Mouse (Mus musculus): ENCODE measurements around the gene Bmp3. TPM values are rescaled to one million over a fixed set of nuclear protein-coding genes. Genes with fewer than 3 reads are reported as not detected.

Bmp3 gene
- polyA plus RNA-seq, 1 experiment = 1.2 TPM

DNA sequence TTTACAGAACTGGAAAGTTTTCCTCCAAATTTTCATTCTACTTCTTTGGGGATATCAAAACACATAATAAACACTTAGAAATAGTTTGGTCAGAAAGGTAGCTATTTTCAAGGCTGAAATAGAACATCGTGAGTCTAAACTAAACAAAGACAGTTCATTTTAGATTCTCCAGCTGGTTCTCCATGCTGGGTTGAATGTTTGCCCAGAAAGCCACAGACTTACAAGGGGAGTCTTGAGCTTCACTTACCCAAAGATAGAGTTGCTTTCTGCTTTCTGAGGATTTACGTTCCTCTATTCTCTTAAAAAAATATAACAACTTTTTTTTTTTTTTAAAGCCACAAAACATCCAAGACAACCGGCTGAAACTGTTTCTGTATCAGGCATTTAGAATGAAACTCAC lies 40.1 kb downstream of the Bmp3 start:
- DNase-seq (ENCODE audit: low read depth in 1 of 2, low spot score in 2 of 2) = no peak
- no peaks in the 10 kb centered on the region for H3K4me1 ChIP-seq (ENCODE audit: control insufficient read depth, insufficient read depth, insufficient read length)
- no peaks in the 10 kb centered on the region for H3K27me3 ChIP-seq (ENCODE audit: control insufficient read depth, insufficient read depth, low read length)
- no peak overlapping the region for H3K27ac ChIP-seq (ENCODE audit: insufficient read depth, low read length)
- H3K4me3 ChIP-seq (ENCODE audit: extremely low read depth, insufficient read depth, insufficient read length) = no peak overlapping the region
- 82% methylated on average over 3 of the region's 3 CpGs for WGBS
- no peak for TF ChIP-seq POLR2A (IDR thresholded peaks at IDR 0.05; ENCODE audit: low read depth, low read length)
- no peaks in the 10 kb centered on the region for H3K36me3 ChIP-seq (ENCODE audit: control insufficient read depth, insufficient read depth, low read length)

DNA sequence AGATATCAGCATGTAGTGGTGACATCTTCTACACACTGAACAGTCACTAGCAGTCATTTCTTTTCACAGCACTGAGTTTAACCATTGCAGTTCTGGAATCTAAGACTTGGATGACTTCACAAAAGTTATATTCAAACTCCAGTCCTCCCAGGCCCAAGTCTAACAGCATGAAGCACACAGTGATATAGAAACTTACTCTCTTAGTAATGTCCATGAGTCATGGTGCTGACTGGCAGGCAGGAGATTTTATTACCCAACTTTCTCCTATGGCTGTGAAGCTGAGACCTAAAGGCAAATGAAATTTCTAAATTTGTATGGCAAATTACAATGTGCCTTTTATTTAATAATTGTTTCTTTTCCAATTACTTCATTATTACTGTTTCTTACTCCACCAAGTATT lies 43.7 kb downstream of the Bmp3 start:
- H3K4me1 ChIP-seq (ENCODE audit: control insufficient read depth, insufficient read depth, insufficient read length) = no peaks in the 10 kb centered on the region
- TF ChIP-seq CTCF (IDR thresholded peaks at IDR 0.05; ENCODE audit: extremely low read depth, insufficient read depth, insufficient read length, insufficient replicate concordance) (no peak), POLR2A (IDR thresholded peaks at IDR 0.05; ENCODE audit: low read depth, low read length) (no peak)
- H3K36me3 ChIP-seq (ENCODE audit: control insufficient read depth, insufficient read depth, low read length) = no peaks in the 10 kb centered on the region
- no peak overlapping the region for H3K27ac ChIP-seq (ENCODE audit: insufficient read depth, low read length)
- DNase-seq (ENCODE audit: low read depth in 1 of 2, low spot score in 2 of 2) = no peak
- H3K27me3 ChIP-seq (ENCODE audit: control insufficient read depth, insufficient read depth, low read length) = no peaks in the 10 kb centered on the region
- no peak overlapping the region for H3K4me3 ChIP-seq (ENCODE audit: extremely low read depth, insufficient read depth, insufficient read length)

DNA sequence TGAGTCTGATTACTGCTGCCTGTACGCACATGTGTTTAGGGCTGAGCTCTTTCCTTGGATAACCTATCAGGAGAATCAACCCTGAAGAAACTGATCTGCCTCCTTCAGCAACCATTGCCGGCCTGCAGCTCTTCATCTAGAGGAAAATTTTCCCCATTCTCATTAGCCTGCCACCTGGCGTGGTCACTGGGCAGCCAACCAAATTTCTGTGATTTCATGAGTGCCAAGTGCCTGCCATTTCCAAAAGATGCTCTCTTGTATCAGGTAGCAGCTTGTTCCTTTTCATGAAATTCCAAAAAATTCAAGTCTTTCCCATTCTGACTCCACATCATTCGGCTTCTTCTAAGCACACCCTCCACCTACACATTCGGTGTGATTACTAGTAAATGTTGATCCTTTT lies 46.7 kb downstream of the Bmp3 start:
- TF ChIP-seq CTCF (IDR thresholded peaks at IDR 0.05; ENCODE audit: extremely low read depth, insufficient read depth, insufficient read length, insufficient replicate concordance) = no peak
- TF ChIP-seq POLR2A (IDR thresholded peaks at IDR 0.05; ENCODE audit: low read depth, low read length) = no peak
- Histone ChIP-seq H3K27ac (ENCODE audit: insufficient read depth, low read length) (no peak overlapping the region), H3K36me3 (ENCODE audit: control insufficient read depth, insufficient read depth, low read length) (no peaks in the 10 kb centered on the region), H3K4me1 (ENCODE audit: control insufficient read depth, insufficient read depth, insufficient read length) (no peaks in the 10 kb centered on the region), H3K4me3 (ENCODE audit: extremely low read depth, insufficient read depth, insufficient read length) (no peak overlapping the region; the same call in 1 of the 2 replicates), H3K27me3 (ENCODE audit: control insufficient read depth, insufficient read depth, low read length) (no peaks in the 10 kb centered on the region)
- WGBS = 77% methylated on average over 5 of the region's 5 CpGs
- no peak for DNase-seq (ENCODE audit: low read depth in 1 of 2, low spot score in 2 of 2)

DNA sequence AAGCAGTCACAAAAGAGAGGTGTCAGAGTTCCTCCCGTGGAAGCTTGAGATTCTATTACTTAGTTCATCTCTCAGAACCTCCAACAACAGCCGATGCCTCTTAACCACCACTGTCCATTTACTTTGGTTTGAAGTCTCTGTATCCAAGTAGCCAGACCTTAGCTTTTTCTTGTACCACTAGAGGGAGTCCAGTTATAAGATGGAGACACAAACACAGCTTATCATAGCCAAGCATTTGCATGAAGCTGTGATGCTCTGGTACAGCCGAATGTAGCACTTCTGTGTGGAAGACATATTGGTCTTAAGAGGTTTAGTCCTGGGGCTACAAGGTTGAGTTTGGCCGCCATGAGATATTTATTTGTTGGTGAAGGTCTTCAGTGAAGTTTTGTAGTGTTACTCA lies 48.1 kb downstream of the Bmp3 start:
- 60% methylated on average over 4 of the region's 4 CpGs for whole genome bisulfite sequencing
- TF ChIP-seq POLR2A (IDR thresholded peaks at IDR 0.05; ENCODE audit: low read depth, low read length) = no peak
- TF ChIP-seq CTCF (IDR thresholded peaks at IDR 0.05; ENCODE audit: extremely low read depth, insufficient read depth, insufficient read length, insufficient replicate concordance) = no peak

DNA sequence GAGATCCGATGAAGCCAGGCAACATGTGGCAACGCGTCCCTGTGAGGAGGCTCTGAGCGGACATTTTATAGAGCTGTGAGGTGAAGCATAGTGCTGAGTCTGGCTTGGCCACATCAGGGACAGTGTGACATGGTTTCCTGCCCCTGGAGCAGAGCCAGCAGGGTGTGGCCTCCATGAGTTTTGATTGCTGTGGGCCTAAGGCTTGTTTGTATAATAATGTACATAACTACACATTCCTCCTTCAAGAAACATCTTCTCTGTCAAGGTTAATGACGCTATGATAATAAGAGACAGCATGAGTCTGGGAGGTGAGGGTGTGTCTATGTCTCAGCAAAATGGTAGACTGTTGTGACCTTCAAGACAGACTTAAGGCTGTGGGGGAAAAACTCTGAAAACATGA lies 64.5 kb downstream of the Bmp3 start:
- no peak overlapping the region for H3K27ac ChIP-seq (ENCODE audit: insufficient read depth, low read length)
- TF ChIP-seq CTCF (IDR thresholded peaks at IDR 0.05; ENCODE audit: extremely low read depth, insufficient read depth, insufficient read length, insufficient replicate concordance) = no peak
- no peaks in the 10 kb centered on the region for H3K36me3 ChIP-seq (ENCODE audit: control insufficient read depth, insufficient read depth, low read length)
- no peak overlapping the region for H3K4me3 ChIP-seq (ENCODE audit: extremely low read depth, insufficient read depth, insufficient read length)
- no peak for DNase-seq (ENCODE audit: low read depth in 1 of 2, low spot score in 2 of 2)
- 95% methylated on average over 5 of the region's 5 CpGs for WGBS
- no peaks in the 10 kb centered on the region for H3K27me3 ChIP-seq (ENCODE audit: control insufficient read depth, insufficient read depth, low read length)
- H3K4me1 ChIP-seq (ENCODE audit: control insufficient read depth, insufficient read depth, insufficient read length) = no peaks in the 10 kb centered on the region

More for the DNA sequence above, 48.1 kb downstream of the Bmp3 start:
- Histone ChIP-seq H3K27me3 (ENCODE audit: control insufficient read depth, insufficient read depth, low read length) (no peaks in the 10 kb centered on the region), H3K4me3 (ENCODE audit: extremely low read depth, insufficient read depth, insufficient read length) (no peak overlapping the region), H3K27ac (ENCODE audit: insufficient read depth, low read length) (no peak overlapping the region), H3K4me1 (ENCODE audit: control insufficient read depth, insufficient read depth, insufficient read length) (no peaks in the 10 kb centered on the region), H3K36me3 (ENCODE audit: control insufficient read depth, insufficient read depth, low read length) (no peaks in the 10 kb centered on the region)
- DNase-seq (ENCODE audit: low read depth in 1 of 2, low spot score in 2 of 2) = no peak

DNA sequence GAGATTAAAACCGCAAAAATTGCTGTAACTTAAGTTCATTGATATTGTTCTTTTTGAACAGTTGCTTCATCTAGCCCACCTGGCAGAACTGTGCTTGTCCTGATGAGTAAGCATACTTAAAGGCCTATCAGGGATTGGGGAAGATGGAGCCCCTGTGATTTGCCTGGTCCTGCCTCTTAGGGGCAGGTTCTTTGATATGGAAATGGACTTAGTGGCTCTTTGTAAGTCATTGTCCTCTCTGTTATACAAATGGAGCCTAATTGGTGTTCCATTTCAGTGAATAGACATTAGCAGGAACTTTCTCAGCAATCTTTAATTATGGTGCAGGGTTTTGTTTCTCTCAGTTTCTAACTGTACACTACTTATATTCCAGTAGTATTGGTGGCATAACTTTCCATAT lies 67.4 kb downstream of the Bmp3 start:
- no peaks in the 10 kb centered on the region for H3K27me3 ChIP-seq (ENCODE audit: control insufficient read depth, insufficient read depth, low read length)
- no peak overlapping the region for H3K4me3 ChIP-seq (ENCODE audit: extremely low read depth, insufficient read depth, insufficient read length)
- H3K36me3 ChIP-seq (ENCODE audit: control insufficient read depth, insufficient read depth, low read length) = no peaks in the 10 kb centered on the region
- no peak overlapping the region for H3K27ac ChIP-seq (ENCODE audit: insufficient read depth, low read length)
- TF ChIP-seq POLR2A (IDR thresholded peaks at IDR 0.05; ENCODE audit: low read depth, low read length) (no peak), CTCF (IDR thresholded peaks at IDR 0.05; ENCODE audit: extremely low read depth, insufficient read depth, insufficient read length, insufficient replicate concordance) (no peak)
- H3K4me1 ChIP-seq (ENCODE audit: control insufficient read depth, insufficient read depth, insufficient read length) = no peaks in the 10 kb centered on the region
- WGBS = 69% methylated on average over 1 of the region's 1 CpGs
- no peak for DNase-seq (ENCODE audit: low read depth in 1 of 2, low spot score in 2 of 2)

DNA sequence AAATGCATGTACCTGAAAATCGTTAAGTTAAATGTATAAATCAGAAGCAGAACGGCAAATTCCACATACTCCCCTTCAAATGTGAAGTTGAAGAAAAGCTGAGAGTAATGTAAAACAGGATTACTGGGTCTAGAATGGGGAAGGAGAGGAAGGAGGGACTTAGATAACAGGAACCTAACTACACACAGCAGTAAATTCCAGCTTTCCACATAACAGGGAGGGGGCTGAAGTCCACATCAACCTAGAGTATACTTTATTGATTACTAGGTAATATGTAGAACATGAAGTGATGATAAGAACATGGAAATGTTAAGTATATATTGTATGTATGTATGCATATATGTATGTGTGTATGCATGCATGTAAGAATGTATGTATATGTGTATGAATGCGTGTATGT lies 68.7 kb downstream of the Bmp3 start:
- WGBS = 94% methylated on average over 3 of the region's 3 CpGs
- Histone ChIP-seq H3K27ac (ENCODE audit: insufficient read depth, low read length) (no peak overlapping the region), H3K27me3 (ENCODE audit: control insufficient read depth, insufficient read depth, low read length) (no peaks in the 10 kb centered on the region), H3K4me3 (ENCODE audit: extremely low read depth, insufficient read depth, insufficient read length) (no peak overlapping the region), H3K36me3 (ENCODE audit: control insufficient read depth, insufficient read depth, low read length) (no peaks in the 10 kb centered on the region), H3K4me1 (ENCODE audit: control insufficient read depth, insufficient read depth, insufficient read length) (no peaks in the 10 kb centered on the region)
- DNase-seq (ENCODE audit: low read depth in 1 of 2, low spot score in 2 of 2) = no peak
- TF ChIP-seq POLR2A (IDR thresholded peaks at IDR 0.05; ENCODE audit: low read depth, low read length) (no peak), CTCF (IDR thresholded peaks at IDR 0.05; ENCODE audit: extremely low read depth, insufficient read depth, insufficient read length, insufficient replicate concordance) (no peak)

Other genes with a start within 250 kb of the Bmp3 start
- gene Prkg2, start 182.9 kb downstream of the Bmp3 start, polyA plus RNA-seq (2012; rRNA removed) = 0.02 TPM in 2 replicates

All from spleen, adult 2 months (tissue).